Comparison of ENCODE assay signal across 30 mouse cellular contexts in genomic region chr10:123094504-123094903, GRCm38 (mm10). TPM values are rescaled to one million over a fixed set of nuclear protein-coding genes. Genes with fewer than 3 reads are reported as not detected.
DNase-seq lines count a peak whose midpoint lies in the region; ATAC-seq and TF ChIP-seq lines count a peak whose summit lies in the region.
"Had no signal": no experiment of that assay in that cellular context is flagged by ENCODE, and none has a peak within 500 bp of the region (broad histone marks: within the 10 kb centered on the region; RNA-seq: fewer than 3 reads in every experiment).

No protein-coding gene starts in this region.

- no peaks in the 10 kb centered on the region for H3K36me3 ChIP-seq in kidney, adult 2 months (ENCODE audit: control insufficient read depth, insufficient read depth, low read length)
- H3K36me3 ChIP-seq in kidney, embryonic 14.5 days (ENCODE audit: control insufficient read depth, insufficient read depth, low read length): no peaks in the 10 kb centered on the region
- H3K36me3 ChIP-seq: embryonic facial prominence, embryonic 10.5 days; embryonic facial prominence, embryonic 15.5 days; forebrain, embryonic 12.5 days; heart, embryonic 12.5 days; hindbrain, embryonic 13.5 days; limb, embryonic 15.5 days; liver, embryonic 15.5 days; midbrain, embryonic 10.5 days; midbrain, embryonic 15.5 days; neural tube, embryonic 15.5 days had no signal

- H3K4me3 ChIP-seq in kidney, adult 2 months (ENCODE audit: insufficient read depth, low read depth, low read length): no peak overlapping the region
- no peak overlapping the region for H3K4me3 ChIP-seq in kidney, embryonic 14.5 days (ENCODE audit: low read length)
- H3K4me3 ChIP-seq: embryonic facial prominence, embryonic 10.5 days; embryonic facial prominence, embryonic 15.5 days; forebrain, embryonic 12.5 days; heart, embryonic 12.5 days; hindbrain, embryonic 13.5 days; limb, embryonic 15.5 days; liver, embryonic 15.5 days; midbrain, embryonic 10.5 days; midbrain, embryonic 15.5 days; neural tube, embryonic 15.5 days had no signal

- no peaks in the 10 kb centered on the region for H3K9me3 ChIP-seq in kidney, embryonic 14.5 days (ENCODE audit: control insufficient read depth, low read length)
- H3K9me3 ChIP-seq: embryonic facial prominence, embryonic 10.5 days; embryonic facial prominence, embryonic 15.5 days; forebrain, embryonic 12.5 days; heart, embryonic 12.5 days; hindbrain, embryonic 13.5 days; limb, embryonic 15.5 days; liver, embryonic 15.5 days; midbrain, embryonic 10.5 days; midbrain, embryonic 15.5 days; neural tube, embryonic 15.5 days had no signal

- no peak for TF ChIP-seq POLR2A in kidney, adult 2 months (IDR thresholded peaks at IDR 0.05; ENCODE audit: low read depth, low read length)

- no peak overlapping the region for H3K9ac ChIP-seq in kidney, embryonic 14.5 days (ENCODE audit: low read depth, low read length)
- H3K9ac ChIP-seq: embryonic facial prominence, embryonic 15.5 days; forebrain, embryonic 12.5 days; heart, embryonic 12.5 days; hindbrain, embryonic 13.5 days; limb, embryonic 15.5 days; liver, embryonic 15.5 days; lung, embryonic 14.5 days; midbrain, embryonic 15.5 days; neural tube, embryonic 15.5 days had no signal

- no peaks in the 10 kb centered on the region for H3K4me1 ChIP-seq in kidney, adult 2 months (ENCODE audit: control insufficient read depth, insufficient read depth, low read length)
- no peaks in the 10 kb centered on the region for H3K4me1 ChIP-seq in kidney, embryonic 14.5 days (ENCODE audit: control insufficient read depth, insufficient read depth, low read length)
- H3K4me1 ChIP-seq: embryonic facial prominence, embryonic 10.5 days; embryonic facial prominence, embryonic 15.5 days; forebrain, embryonic 12.5 days; heart, embryonic 12.5 days; hindbrain, embryonic 13.5 days; limb, embryonic 15.5 days; liver, embryonic 15.5 days; midbrain, embryonic 10.5 days; midbrain, embryonic 15.5 days; neural tube, embryonic 15.5 days had no signal

- H3K27ac ChIP-seq in kidney, adult 2 months (ENCODE audit: insufficient read depth, low read depth, low read length): no peak overlapping the region
- no peak overlapping the region for H3K27ac ChIP-seq in kidney, embryonic 14.5 days (ENCODE audit: low read depth, low read length)
- H3K27ac ChIP-seq: embryonic facial prominence, embryonic 10.5 days; embryonic facial prominence, embryonic 15.5 days; forebrain, embryonic 12.5 days; hindbrain, embryonic 13.5 days; limb, embryonic 15.5 days; liver, embryonic 15.5 days; midbrain, embryonic 10.5 days; midbrain, embryonic 15.5 days; neural tube, embryonic 15.5 days; stomach, postnatal 0 days had no signal

- ATAC-seq in kidney, embryonic 14.5 days (ENCODE audit: low FRiP score, low TSS enrichment): no peak
- ATAC-seq: intestine, embryonic 16.5 days; midbrain, embryonic 15.5 days had no signal

- 72% methylated on average over 7 of the region's 7 CpGs for WGBS in kidney, adult 2 months
- 81% methylated on average over 7 of the region's 7 CpGs for WGBS in kidney, embryonic 14.5 days

- peak; percentile 28 for DNase-seq in adrenal gland, postnatal 14 days
- no peak for DNase-seq in adrenal gland, adult 18-20 months (ENCODE audit: low spot score in 2 of 2)
- peak; percentile 45 for DNase-seq in kidney, adult 2 months
- DNase-seq in 3T3-L1 (ENCODE audit: low read depth, low spot score): peak; percentile 28
- DNase-seq in kidney, adult 9 months: peak; percentile 35
- DNase-seq in testis, postnatal 14 days (ENCODE audit: low spot score): no peak
- DNase-seq in cerebellum, adult 9-11 months: no peak
- DNase-seq: adrenal gland, postnatal 10 days; cerebellum, adult 18-20 months; cerebellum, postnatal 25 days; gastrocnemius, postnatal 10 days; heart, postnatal 4 days; lung, embryonic 14.5 days; right cerebral cortex, adult 18-20 months; spleen, adult 18-20 months; thymus, adult 2 months; thymus, postnatal 36 days had no signal

- no peak overlapping the region for H3K4me2 ChIP-seq in kidney, embryonic 14.5 days (replicated peaks; ENCODE audit: low read depth, low read length)
- H3K4me2 ChIP-seq: embryonic facial prominence, embryonic 15.5 days; forebrain, embryonic 12.5 days; heart, embryonic 12.5 days; hindbrain, embryonic 13.5 days; limb, embryonic 15.5 days; liver, embryonic 15.5 days; lung, embryonic 14.5 days; midbrain, embryonic 15.5 days; neural tube, embryonic 15.5 days had no signal

- no peak for TF ChIP-seq CTCF in kidney, adult 2 months (conservative IDR thresholded peaks at IDR 0.05; ENCODE audit: insufficient read depth, insufficient read length, low read depth, low read length)

- no peaks in the 10 kb centered on the region for H3K27me3 ChIP-seq in kidney, adult 2 months (replicated peaks; ENCODE audit: control insufficient read depth, insufficient read depth, low read length)
- no peaks in the 10 kb centered on the region for H3K27me3 ChIP-seq in kidney, embryonic 14.5 days (ENCODE audit: control insufficient read depth, insufficient read depth, low read length)
- H3K27me3 ChIP-seq: embryonic facial prominence, embryonic 15.5 days; forebrain, embryonic 12.5 days; heart, embryonic 12.5 days; hindbrain, embryonic 13.5 days; limb, embryonic 15.5 days; liver, embryonic 15.5 days; midbrain, embryonic 15.5 days; neural tube, embryonic 15.5 days had no signal

RNA-seq across cellular contexts. Expression of gene Mon2, which starts 18.2 kb away (rescaled TPM):
- total RNA-seq in adrenal gland, postnatal 14 days (2021): 71.8 and 85.9 TPM in 2 replicates
- 10 to 100 TPM; 75.4 to 88.8 TPM for total RNA-seq in adrenal gland, adult 18-20 months (2021)
- polyA plus RNA-seq in kidney, adult 2 months (2012; rRNA removed): 42.6 and 50.2 TPM in 2 replicates
- 28.6 and 40.8 TPM in 2 replicates for polyA plus RNA-seq in kidney, embryonic 14.5 days (2014; fragmentation: Nextera tagmentation; extraction: Ambion mirVana)

Comparison
In these comparisons a context has a peak if more than half of its experiments do, and no peak if none do; other contexts are left out.
1. DNase-seq: peak in adrenal gland, postnatal 14 days (single experiment), kidney, adult 2 months (single experiment), 3T3-L1 (single experiment) and kidney, adult 9 months (single experiment); none in adrenal gland, adult 18-20 months (0 of 2), testis, postnatal 14 days (single experiment) and cerebellum, adult 9-11 months (single experiment).